In the genomic region with DNA sequence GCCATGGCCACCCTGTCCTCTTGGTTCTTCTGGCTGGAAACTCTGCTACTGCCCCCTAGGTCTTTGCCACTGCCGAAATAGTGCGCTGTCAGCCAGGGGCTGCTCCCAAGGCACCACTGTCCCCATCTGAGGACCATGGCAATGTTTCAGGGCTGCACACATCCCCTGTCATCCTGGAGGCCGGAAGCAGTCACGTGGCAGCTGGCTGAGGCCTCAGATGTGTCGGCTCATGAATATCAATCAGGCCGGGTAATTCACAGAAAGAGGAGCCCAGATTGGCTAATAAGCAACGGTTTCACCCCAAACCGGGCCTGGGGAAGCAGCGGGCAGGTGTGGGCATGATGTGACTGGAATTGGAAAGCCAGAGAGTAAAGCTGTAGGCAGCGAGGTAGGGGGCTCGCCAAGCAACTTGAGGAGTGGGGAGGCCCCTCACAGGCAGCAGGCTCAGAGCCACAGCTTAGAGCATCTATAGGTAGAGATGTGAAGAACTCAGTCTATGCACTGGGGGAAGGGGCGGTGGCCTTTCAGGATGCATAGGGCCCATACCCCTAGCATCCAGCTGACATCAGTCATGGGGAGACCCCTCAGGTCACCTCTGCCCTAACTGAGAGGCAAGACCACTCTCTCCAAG, we compare ENCODE assay signal across 18 mouse cellular contexts.
DNase-seq lines count a peak whose midpoint lies in the region; ATAC-seq and TF ChIP-seq lines count a peak whose summit lies in the region.
"Had no signal": no experiment of that assay in that cellular context is flagged by ENCODE, and none has a peak within 500 bp of the region (broad histone marks: within the 10 kb centered on the region; RNA-seq: fewer than 3 reads in every experiment).

No protein-coding gene starts in this region.

- TF ChIP-seq CTCF in intestine, postnatal 0 days (IDR thresholded peaks at IDR 0.05; ENCODE audit: low read depth) = no peak

- H3K4me1 ChIP-seq in hindbrain, embryonic 12.5 days = peaks cover 58% of the 10 kb centered on the region
- peaks cover 58% of the 10 kb centered on the region for H3K4me1 ChIP-seq in midbrain, embryonic 13.5 days (replicated peaks)
- no peaks in the 10 kb centered on the region for H3K4me1 ChIP-seq in intestine, postnatal 0 days (replicated peaks; ENCODE audit: control insufficient read depth, insufficient read depth, low read length)

- H3K9ac ChIP-seq in hindbrain, embryonic 12.5 days = no peak overlapping the region
- 0 out of 2 replicates have a peak overlapping the region, but pooled peaks have one; percentile 10 for H3K9ac ChIP-seq in midbrain, embryonic 13.5 days (replicated peaks)
- no peak overlapping the region for H3K9ac ChIP-seq in intestine, postnatal 0 days (ENCODE audit: low read depth, low read length)
- H3K9ac ChIP-seq: embryonic facial prominence, embryonic 15.5 days had no signal

- H3K27ac ChIP-seq in hindbrain, embryonic 12.5 days = peak overlapping the region; percentile 64
- peak overlapping the region; percentile 83 for H3K27ac ChIP-seq in midbrain, embryonic 13.5 days
- H3K27ac ChIP-seq in intestine, postnatal 0 days (ENCODE audit: low read depth, low read length) = no peak overlapping the region
- H3K27ac ChIP-seq: embryonic facial prominence, embryonic 15.5 days; left cerebral cortex, adult 2 months; macrophage had no signal

- H3K4me2 ChIP-seq in hindbrain, embryonic 12.5 days (replicated peaks) = 0 out of 2 replicates have a peak overlapping the region, but pooled peaks have one; percentile 3
- H3K4me2 ChIP-seq in midbrain, embryonic 13.5 days (replicated peaks) = peak overlapping the region; percentile 5; the same call in 1 of the 2 replicates
- no peak overlapping the region for H3K4me2 ChIP-seq in intestine, postnatal 0 days (replicated peaks; ENCODE audit: low read depth)
- H3K4me2 ChIP-seq: embryonic facial prominence, embryonic 15.5 days had no signal

- H3K36me3 ChIP-seq in hindbrain, embryonic 12.5 days = no peaks in the 10 kb centered on the region
- H3K36me3 ChIP-seq in midbrain, embryonic 13.5 days = no peaks in the 10 kb centered on the region
- no peaks in the 10 kb centered on the region for H3K36me3 ChIP-seq in intestine, postnatal 0 days (ENCODE audit: control insufficient read depth, insufficient read depth)
- H3K36me3 ChIP-seq: embryonic facial prominence, embryonic 15.5 days had no signal

- H3K4me3 ChIP-seq in hindbrain, embryonic 12.5 days = no peak overlapping the region
- no peak overlapping the region for H3K4me3 ChIP-seq in midbrain, embryonic 13.5 days (replicated peaks)
- no peak overlapping the region for H3K4me3 ChIP-seq in intestine, postnatal 0 days (ENCODE audit: low read depth, low read length)
- H3K4me3 ChIP-seq: embryonic facial prominence, embryonic 15.5 days; left cerebral cortex, adult 2 months; myocyte had no signal

- no peaks in the 10 kb centered on the region for H3K9me3 ChIP-seq in hindbrain, embryonic 12.5 days (replicated peaks)
- no peaks in the 10 kb centered on the region for H3K9me3 ChIP-seq in midbrain, embryonic 13.5 days
- no peaks in the 10 kb centered on the region for H3K9me3 ChIP-seq in intestine, postnatal 0 days (ENCODE audit: control insufficient read depth)
- H3K9me3 ChIP-seq: embryonic facial prominence, embryonic 15.5 days; G1E had no signal

- intact Hi-C loops in left cerebral cortex, postnatal 4 days (cut with DNase I) = no loop called here

- peak; percentile 67 for ATAC-seq in hindbrain, embryonic 12.5 days (ENCODE audit: low FRiP score)
- ATAC-seq in midbrain, embryonic 13.5 days = peak; percentile 81
- no peak for ATAC-seq in intestine, postnatal 0 days
- ATAC-seq: intestine, embryonic 16.5 days had no signal

- WGBS in hindbrain, embryonic 12.5 days = 38% methylated on average over 12 of the region's 12 CpGs
- 22% methylated on average over 12 of the region's 12 CpGs for WGBS in midbrain, embryonic 13.5 days
- 70% methylated on average over 12 of the region's 12 CpGs for WGBS in intestine, postnatal 0 days

- H3K27me3 ChIP-seq in hindbrain, embryonic 12.5 days = peaks cover 25% of the 10 kb centered on the region
- peaks cover 33% of the 10 kb centered on the region for H3K27me3 ChIP-seq in midbrain, embryonic 13.5 days
- H3K27me3 ChIP-seq in intestine, postnatal 0 days (replicated peaks; ENCODE audit: control insufficient read depth, insufficient read depth, low read length) = peaks cover 5% of the 10 kb centered on the region; the same call in 1 of the 2 replicates

- DNase-seq in left cerebral cortex, postnatal 4 days = peak; percentile 50
- no peak for DNase-seq in left cerebral cortex, adult 8-10 months (ENCODE audit: low spot score in 2 of 2)
- no peak for DNase-seq in layer of hippocampus, postnatal 10 days (ENCODE audit: low spot score in 2 of 2)
- no peak for DNase-seq in retina, embryonic 14.5 days (ENCODE audit: low spot score)
- DNase-seq: adrenal gland, postnatal 10 days; B cell, adult 2 months; cerebellum, postnatal 36 days; heart, adult 11 months; lung, adult 18-20 months had no signal
